Mouse (Mus musculus) 416B (cell line): ENCODE data around the gene Fa2h.
A peak's percentile ranks its signal among the peaks of the same experiment; 100 is the strongest.

Experiments
- DNase-seq: peaks from one replicate; pipeline ENCODE4 v3.0.0; 2011; ENCODE audit warnings: low read depth

Fa2h gene

GRCm38 (mm10) chr8:111299821-111300568, 93.6 kb downstream of the Fa2h start, which contains the start of gene Rfwd3:
TSS of gene Rfwd3 (minus strand) at chr8:111300222.
- DNase-seq = peak; percentile 99

DNA sequence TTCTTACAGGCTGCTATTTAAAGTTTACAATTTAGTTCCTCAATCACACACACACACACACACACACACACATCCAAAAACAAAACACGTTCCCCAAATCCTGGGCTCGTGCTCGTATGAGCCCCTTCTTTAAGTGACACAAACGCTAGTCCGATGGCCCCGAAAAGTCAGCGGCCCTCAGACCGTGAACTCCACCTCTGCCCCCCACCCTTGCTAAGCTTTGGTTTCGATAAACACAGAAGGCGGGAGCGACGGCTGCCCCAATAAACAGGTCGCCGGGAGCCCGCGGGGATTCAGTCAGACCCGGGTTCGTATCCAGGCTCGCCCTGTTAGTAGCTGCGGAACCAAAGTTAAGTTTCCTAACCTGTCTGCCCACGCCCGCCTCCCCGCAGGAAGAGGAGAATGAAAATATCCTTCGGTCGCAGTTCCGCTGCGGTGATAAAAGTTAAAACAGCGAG, 94.2 kb downstream of the Fa2h start:
- DNase-seq = peak; percentile 74

- no peak for DNase-seq
Measured at GRCm38 (mm10) chr8:111298011-111298410, 95.6 kb downstream of the Fa2h start.
